Mouse (Mus musculus) thymus, adult 2 months (tissue): ENCODE measurements around the gene Slc16a12. TPM values are rescaled to one million over a fixed set of nuclear protein-coding genes. Genes with fewer than 3 reads are reported as not detected.
A peak's percentile ranks its signal among the peaks of the same experiment; 100 is the strongest.

Experiments used
- DNase-seq: peaks from one replicate; pipeline ENCODE4 v3.0.0; 2021
- H3K27ac ChIP-seq: fragments of 200-500 bp; 2 replicates; pipeline ENCODE4 v1.5.1; 2012; ENCODE audit warnings: low read length, control low read depth; ENCODE audit not compliant: control insufficient read depth, insufficient read depth
- H3K27me3 ChIP-seq: fragments of 200-500 bp; 2 replicates; pipeline ENCODE4 v1.6.1; 2012; ENCODE audit warnings: mild to moderate bottlenecking, low read length, moderate library complexity, mixed read lengths; ENCODE audit not compliant: control insufficient read depth, insufficient read depth
- H3K36me3 ChIP-seq: fragments of 200-500 bp; 2 replicates; pipeline ENCODE4 v1.6.1; 2012; ENCODE audit warnings: mild to moderate bottlenecking, low read length, moderate library complexity; ENCODE audit not compliant: control insufficient read depth, insufficient read depth
- H3K4me1 ChIP-seq: fragments of 200-500 bp; replicated peaks from 2 replicates; pipeline ENCODE4 v1.6.1; 2012; ENCODE audit warnings: low read length; ENCODE audit not compliant: control insufficient read depth, insufficient read depth
- H3K4me3 ChIP-seq: fragments of 200-500 bp; 2 replicates; pipeline ENCODE4 v1.5.1; 2012; ENCODE audit warnings: mild to moderate bottlenecking, low read length, control low read depth, moderate library complexity; ENCODE audit not compliant: control insufficient read depth, insufficient read depth
- CTCF ChIP-seq: fragments of 200-500 bp; IDR thresholded peaks from 2 replicates; pipeline ENCODE4 v1.5.1; 2012; ENCODE audit warnings: mild to moderate bottlenecking, control low read depth, low read length, moderate library complexity, borderline replicate concordance; ENCODE audit not compliant: control insufficient read depth, poor library complexity, insufficient read depth; ENCODE audit errors: extremely low read depth
- POLR2A ChIP-seq: fragments of 200-500 bp; IDR thresholded peaks from 2 replicates; pipeline ENCODE4 v1.6.1; 2012; ENCODE audit warnings: mild to moderate bottlenecking, low read length, control low read depth, moderate library complexity; ENCODE audit not compliant: control insufficient read depth, poor library complexity, insufficient read depth; ENCODE audit errors: extremely low read depth
- WGBS: fragments of 180-500 bp; shearing (Covaris S2); methylation state at CpG from one replicate; pipeline ENCODE4 v1.1.7; 2018; 5-methylcytosine and 5-hydroxymethylcytosine counted together
- polyA plus RNA-seq: library from polyadenylated mRNA; depleted of rRNA; stranded (reverse); fragments of >200 nt; gene quantifications from 2 replicates; pipeline ENCODE4 v1.2.3, GENCODE M21; 2012

The Slc16a12 gene
- polyA plus RNA-seq, 1 experiment = 0.44 TPM

DNA sequence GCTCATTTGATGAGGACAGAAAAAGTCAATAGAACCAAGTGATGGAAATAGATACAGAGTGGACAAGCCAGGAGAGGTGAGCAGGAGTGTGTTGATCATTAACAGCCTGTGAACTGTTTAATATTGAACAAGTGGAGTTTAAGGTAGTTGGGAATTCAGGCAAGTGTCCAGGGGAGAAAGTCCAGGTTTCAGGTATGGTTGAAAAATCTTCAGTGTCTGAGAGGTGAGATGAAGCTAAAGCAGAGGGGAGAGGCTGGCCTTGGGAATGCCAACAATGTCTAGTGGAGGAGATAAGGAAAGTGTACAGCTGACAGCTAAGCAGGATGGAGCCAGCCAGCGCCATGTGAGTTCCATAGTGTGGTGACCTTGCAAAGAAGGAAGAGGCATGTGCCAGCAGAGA lies 11.7 kb upstream of the Slc16a12 start:
- Histone ChIP-seq H3K27me3 (no peaks in the 10 kb centered on the region), H3K4me1 (no peaks in the 10 kb centered on the region), H3K36me3 (no peaks in the 10 kb centered on the region), H3K27ac (no peak overlapping the region), H3K4me3 (no peak overlapping the region)
- no peak for TF ChIP-seq POLR2A
- no peak for TF ChIP-seq CTCF
- DNase-seq = no peak
- WGBS = 96% methylated on average over 1 of the region's 1 CpGs

GRCm38 (mm10) chr19:34756561-34757240 lies 9.6 kb upstream of the Slc16a12 start:
- no peak for TF ChIP-seq CTCF
- no peak for TF ChIP-seq POLR2A
- DNase-seq = no peak
- H3K27ac ChIP-seq = no peak overlapping the region
- H3K4me1 ChIP-seq = no peaks in the 10 kb centered on the region
- no peaks in the 10 kb centered on the region for H3K36me3 ChIP-seq
- 97% methylated on average over 7 of the region's 7 CpGs for WGBS
- H3K27me3 ChIP-seq = no peaks in the 10 kb centered on the region
- no peak overlapping the region for H3K4me3 ChIP-seq

- Histone ChIP-seq H3K27me3 (no peaks in the 10 kb centered on the region), H3K4me3 (no peak overlapping the region), H3K27ac (no peak overlapping the region), H3K36me3 (no peaks in the 10 kb centered on the region), H3K4me1 (no peaks in the 10 kb centered on the region)
- no peak for TF ChIP-seq CTCF
- TF ChIP-seq POLR2A = no peak
- WGBS = 95% methylated on average over 1 of the region's 1 CpGs
- DNase-seq = no peak
Measured at GRCm38 (mm10) chr19:34755680-34756079, 8.6 kb upstream of the Slc16a12 start.

GRCm38 (mm10) chr19:34753243-34753642 lies 6.2 kb upstream of the Slc16a12 start:
- Histone ChIP-seq H3K4me1 (no peaks in the 10 kb centered on the region), H3K27me3 (no peaks in the 10 kb centered on the region), H3K4me3 (no peak overlapping the region), H3K27ac (no peak overlapping the region), H3K36me3 (no peaks in the 10 kb centered on the region)
- no peak for TF ChIP-seq CTCF
- no peak for TF ChIP-seq POLR2A
- no peak for DNase-seq
- WGBS = 83% methylated on average over 5 of the region's 5 CpGs

DNA sequence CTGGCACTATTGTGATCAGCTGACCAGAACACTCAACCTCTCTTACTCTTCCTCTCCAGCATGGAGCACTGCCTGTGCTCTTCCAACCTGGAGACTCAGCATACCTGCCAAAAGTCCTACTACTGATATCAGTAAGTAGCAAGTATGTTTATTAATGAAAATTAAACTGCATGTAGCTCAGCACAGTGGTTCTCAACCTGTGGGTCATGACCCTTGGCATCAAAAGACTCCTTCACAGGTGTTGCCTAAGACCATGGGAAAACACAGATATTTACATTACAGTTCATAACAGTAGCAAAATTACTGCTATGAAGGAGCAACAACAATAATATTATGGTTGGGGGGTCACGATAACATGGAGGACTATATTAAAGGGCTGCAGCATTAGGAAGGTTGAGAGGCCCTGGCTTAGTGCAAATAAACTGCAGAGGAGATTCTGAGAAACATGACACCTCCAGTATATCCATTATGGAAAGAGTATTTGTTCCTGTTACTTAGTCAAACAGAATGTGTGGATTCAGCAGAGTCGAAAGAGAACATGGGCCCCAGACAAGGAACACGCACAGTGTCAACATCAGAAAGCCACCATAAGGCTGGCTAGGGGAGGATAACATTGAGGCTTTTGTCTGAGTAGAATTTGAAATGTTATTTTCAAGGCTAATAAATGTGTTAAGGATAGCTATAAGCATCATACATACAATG lies 5.5 kb upstream of the Slc16a12 start:
- no peaks in the 10 kb centered on the region for H3K36me3 ChIP-seq
- no peak overlapping the region for H3K4me3 ChIP-seq
- TF ChIP-seq POLR2A = no peak
- no peak for TF ChIP-seq CTCF
- H3K27me3 ChIP-seq = no peaks in the 10 kb centered on the region; the same call in 1 of the 2 replicates
- DNase-seq = no peak
- WGBS = 96% methylated on average over 3 of the region's 3 CpGs
- H3K27ac ChIP-seq = no peak overlapping the region
- no peaks in the 10 kb centered on the region for H3K4me1 ChIP-seq

DNA sequence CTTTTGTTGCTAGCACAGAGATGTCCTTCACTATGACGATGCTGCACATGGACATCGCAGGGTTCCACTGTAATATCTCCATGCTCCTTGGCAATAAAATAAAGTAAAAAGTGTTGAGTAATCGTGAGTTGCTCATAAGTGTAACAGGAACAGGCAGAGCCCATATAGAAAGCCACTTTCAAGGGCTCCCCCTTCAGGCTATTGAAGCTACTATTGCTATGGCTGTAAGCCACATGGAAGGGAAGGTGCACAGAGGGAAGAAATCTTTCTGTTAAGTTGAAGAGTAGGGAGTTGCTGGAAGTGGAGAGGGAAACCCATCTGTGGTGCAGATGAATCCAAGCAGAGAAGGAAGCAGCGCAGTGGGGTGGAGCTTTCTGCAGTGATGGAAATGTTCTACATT lies 4.1 kb upstream of the Slc16a12 start:
- peak; percentile 8 for DNase-seq
- 54% methylated on average over 4 of the region's 4 CpGs for WGBS
- Histone ChIP-seq H3K27me3 (peaks cover 9% of the 10 kb centered on the region; the same call in 1 of the 2 replicates), H3K4me1 (no peaks in the 10 kb centered on the region), H3K27ac (no peak overlapping the region), H3K4me3 (no peak overlapping the region), H3K36me3 (no peaks in the 10 kb centered on the region)
- TF ChIP-seq CTCF (no peak), POLR2A (no peak)
